Mouse (Mus musculus) cerebellum, adult 2 months (tissue): ENCODE data around the gene Kcnmb4. TPM values are rescaled to one million over a fixed set of nuclear protein-coding genes. Genes with fewer than 3 reads are reported as not detected.

Source experiments
- DNase-seq, 2 experiments: peaks; one replicate each; pipeline ENCODE4 v3.0.0; 2021
- H3K27ac ChIP-seq: fragments of 200-500 bp; 2 replicates; pipeline ENCODE4 v1.5.1; 2012; ENCODE audit warnings: low read length, control low read depth, inconsistent platforms; ENCODE audit not compliant: insufficient read depth
- H3K27me3 ChIP-seq: fragments of 200-500 bp; 2 replicates; pipeline ENCODE4 v1.6.1; 2012; ENCODE audit warnings: inconsistent platforms, mild to moderate bottlenecking, low read length, moderate library complexity; ENCODE audit not compliant: control insufficient read depth, insufficient read depth
- H3K4me1 ChIP-seq: fragments of 200-500 bp; 2 replicates; pipeline ENCODE4 v1.6.1; 2011; ENCODE audit warnings: low read length; ENCODE audit not compliant: control insufficient read depth, insufficient read depth
- H3K4me3 ChIP-seq: fragments of 200-500 bp; replicated peaks from 2 replicates; pipeline ENCODE3; 2011; ENCODE audit warnings: mild to moderate bottlenecking, low read depth, low read length, control low read depth; ENCODE audit not compliant: insufficient read depth
- CTCF ChIP-seq: fragments of 200-500 bp; IDR thresholded peaks from 2 replicates; pipeline ENCODE4 v1.5.1; 2011; ENCODE audit warnings: low read depth, mild to moderate bottlenecking, control low read depth, low read length, moderate library complexity, borderline replicate concordance; ENCODE audit not compliant: insufficient read depth
- POLR2A ChIP-seq: fragments of 200-500 bp; IDR thresholded peaks from 2 replicates; pipeline ENCODE4 v1.6.1; 2011; ENCODE audit warnings: low read length, control low read depth, borderline replicate concordance; ENCODE audit not compliant: insufficient read depth
- WGBS: fragments of 180-500 bp; shearing (Covaris S2); methylation state at CpG from one replicate; pipeline ENCODE4 v1.1.7; 2018; 5-methylcytosine and 5-hydroxymethylcytosine counted together
- polyA plus RNA-seq: library from polyadenylated mRNA; depleted of rRNA; stranded (reverse); fragments of >200 nt; gene quantifications from 2 replicates; pipeline ENCODE4 v1.2.3, GENCODE M21; 2012

The Kcnmb4 gene
- polyA plus RNA-seq, 1 experiment = 88.8 TPM

- no peaks in the 10 kb centered on the region for H3K27me3 ChIP-seq
- WGBS = 63% methylated on average over 3 of the region's 3 CpGs
- no peaks in the 10 kb centered on the region for H3K4me1 ChIP-seq
- no peak overlapping the region for H3K27ac ChIP-seq
- no peak overlapping the region for H3K4me3 ChIP-seq
- TF ChIP-seq POLR2A = no peak
- TF ChIP-seq CTCF = no peak
- no peak for DNase-seq
These were observed 19.1 kb upstream of the Kcnmb4 start for GRCm38 (mm10) chr10:116492768-116493167.

DNA sequence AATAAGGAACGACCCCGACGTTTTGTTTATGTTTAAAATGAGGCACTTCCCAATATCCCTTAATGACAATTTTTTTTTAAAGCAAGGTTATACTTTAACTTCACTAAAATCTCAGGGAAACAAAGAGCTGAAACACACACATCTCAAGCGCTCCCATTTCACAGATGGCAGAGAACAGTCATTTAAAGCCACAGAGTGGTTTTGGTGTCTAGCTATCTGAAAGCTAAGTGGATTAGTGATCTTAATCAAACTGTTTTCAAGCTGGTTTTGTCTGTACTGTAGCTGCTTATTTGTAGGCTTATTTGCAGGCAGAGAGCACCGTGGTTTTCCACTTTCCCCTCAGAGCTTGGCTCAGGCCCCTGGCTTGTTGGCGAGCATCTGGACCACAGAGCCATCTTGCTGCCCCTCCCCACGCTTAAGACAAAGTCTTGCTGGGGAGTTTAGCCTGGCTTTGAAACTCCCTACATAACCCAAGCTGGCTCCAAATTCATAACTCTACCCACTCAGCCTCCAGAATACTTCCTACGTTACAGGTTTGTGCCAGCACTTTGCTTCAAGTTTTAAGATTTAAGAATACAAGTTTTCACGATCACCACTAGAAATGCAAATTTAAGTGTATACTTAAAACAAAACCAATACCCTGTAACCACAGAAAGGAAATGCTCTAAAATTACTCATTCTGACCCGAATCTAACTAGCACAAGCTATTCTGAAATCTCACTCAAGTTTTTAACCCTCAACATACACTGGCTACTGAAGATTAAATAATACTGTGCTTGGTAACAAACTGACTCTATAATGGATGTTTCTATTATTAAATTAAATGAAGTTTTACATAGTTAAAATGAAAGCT, 13.4 kb upstream of the Kcnmb4 start:
- DNase-seq = peak in 1 of 2 experiments; percentile 32
- H3K4me3 ChIP-seq = no peak overlapping the region
- H3K27me3 ChIP-seq = no peaks in the 10 kb centered on the region
- no peaks in the 10 kb centered on the region for H3K4me1 ChIP-seq
- 63% methylated on average over 10 of the region's 10 CpGs for WGBS
- no peak overlapping the region for H3K27ac ChIP-seq
- no peak for TF ChIP-seq CTCF
- no peak for TF ChIP-seq POLR2A

DNA sequence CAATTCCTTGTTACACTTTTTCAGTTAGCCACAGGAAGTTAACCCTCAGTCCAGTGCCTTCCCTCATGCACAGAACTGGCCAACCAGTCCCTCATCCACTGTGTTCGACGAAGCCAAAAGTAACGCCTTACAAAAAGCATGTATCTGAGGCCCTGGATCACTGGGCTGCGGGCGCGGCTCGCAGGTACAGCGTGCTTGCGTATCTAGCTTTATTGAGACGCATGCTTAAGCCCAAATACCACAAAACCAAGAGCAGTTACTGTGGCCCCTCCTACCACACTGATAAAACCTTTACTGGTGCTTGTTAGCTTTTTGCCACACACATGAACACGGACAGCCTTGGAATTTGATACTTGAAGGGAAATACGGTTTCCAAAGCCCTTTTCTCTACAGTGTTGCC, 8.2 kb upstream of the Kcnmb4 start:
- H3K27me3 ChIP-seq = no peaks in the 10 kb centered on the region
- no peaks in the 10 kb centered on the region for H3K4me1 ChIP-seq
- H3K4me3 ChIP-seq = no peak overlapping the region
- 94% methylated on average over 12 of the region's 12 CpGs for WGBS
- no peak for TF ChIP-seq POLR2A
- no peak for TF ChIP-seq CTCF
- H3K27ac ChIP-seq = no peak overlapping the region
- DNase-seq = no peak

- DNase-seq = no peak
- WGBS = 94% methylated on average over 5 of the region's 5 CpGs
- no peak; the same call in 1 of the 2 replicates for TF ChIP-seq CTCF
- TF ChIP-seq POLR2A = no peak
- Histone ChIP-seq H3K27ac (no peak overlapping the region), H3K4me1 (no peaks in the 10 kb centered on the region), H3K4me3 (no peak overlapping the region), H3K27me3 (no peaks in the 10 kb centered on the region)
These were observed 7.3 kb upstream of the Kcnmb4 start for GRCm38 (mm10) chr10:116480988-116481387.

GRCm38 (mm10) chr10:116476559-116476958, 2.9 kb upstream of the Kcnmb4 start:
- no peak for DNase-seq
- Histone ChIP-seq H3K4me1 (no peaks in the 10 kb centered on the region), H3K4me3 (no peak overlapping the region), H3K27ac (no peak overlapping the region), H3K27me3 (no peaks in the 10 kb centered on the region)
- 97% methylated on average over 3 of the region's 3 CpGs for WGBS
- TF ChIP-seq CTCF = no peak
- no peak for TF ChIP-seq POLR2A

GRCm38 (mm10) chr10:116475725-116476124, 2.0 kb upstream of the Kcnmb4 start:
- Histone ChIP-seq H3K4me1 (no peaks in the 10 kb centered on the region; the same call in 1 of the 2 replicates), H3K27ac (no peak overlapping the region), H3K27me3 (no peaks in the 10 kb centered on the region), H3K4me3 (no peak overlapping the region)
- TF ChIP-seq CTCF = no peak
- TF ChIP-seq POLR2A = no peak
- no peak for DNase-seq
- WGBS = 68% methylated on average over 6 of the region's 6 CpGs

DNA sequence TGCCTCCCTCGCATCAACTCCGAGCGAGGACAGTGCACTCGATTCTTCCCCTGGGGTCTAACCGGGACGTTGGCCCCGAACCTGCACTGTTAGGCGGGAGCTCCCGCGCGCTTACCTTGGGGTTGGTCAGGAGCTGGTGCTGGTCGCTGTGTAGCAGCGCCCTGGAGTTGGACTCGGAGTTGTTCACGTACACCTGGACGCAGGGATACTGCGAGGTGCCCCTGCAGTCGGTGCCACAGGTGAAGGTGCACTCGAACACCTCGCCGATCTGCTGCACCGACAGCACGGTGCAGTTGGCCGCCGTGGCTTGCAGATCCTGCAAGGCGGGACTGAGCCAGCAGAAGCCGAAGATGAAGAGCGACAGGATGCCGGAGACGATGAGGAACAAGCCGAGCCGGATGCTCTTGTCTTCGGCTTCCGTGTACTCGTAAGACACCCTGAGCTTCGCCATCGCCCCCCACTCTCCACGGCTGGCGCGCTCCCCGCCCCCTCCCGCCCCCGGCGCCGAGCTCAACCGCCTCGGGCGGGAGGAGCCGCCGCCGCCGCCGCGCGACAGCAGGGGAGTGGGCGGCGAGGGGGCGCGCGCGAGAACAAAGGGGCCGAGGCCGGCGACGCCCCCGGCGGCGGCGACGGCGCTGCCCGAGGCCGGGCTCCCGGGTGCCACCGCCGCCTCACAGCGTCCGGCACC, 463 bp downstream of the Kcnmb4 start:
- Histone ChIP-seq H3K4me3 (peak overlapping the region; percentile 85), H3K4me1 (peaks cover 5% of the 10 kb centered on the region), H3K27ac (peak overlapping the region; percentile 53), H3K27me3 (no peaks in the 10 kb centered on the region)
- peak; percentile 67 to 75 for DNase-seq
- TF ChIP-seq CTCF (no peak), POLR2A (no peak)
- WGBS = under 1% methylated on average over 70 of the region's 78 CpGs

- no peaks in the 10 kb centered on the region for H3K27me3 ChIP-seq
- H3K4me3 ChIP-seq = peak overlapping the region; percentile 85
- 0 out of 2 replicates have a peak overlapping the region, but pooled peaks have one; percentile 53 for H3K27ac ChIP-seq
- peaks cover 5% of the 10 kb centered on the region for H3K4me1 ChIP-seq
- WGBS = 6% methylated on average over 5 of the region's 5 CpGs
- DNase-seq = no peak
- no peak for TF ChIP-seq POLR2A
- TF ChIP-seq CTCF = no peak
These were observed 1.1 kb downstream of the Kcnmb4 start for GRCm38 (mm10) chr10:116472579-116472978.
